Mouse (Mus musculus): ENCODE results near the gene Ces1g.

The Ces1g gene

DNA sequence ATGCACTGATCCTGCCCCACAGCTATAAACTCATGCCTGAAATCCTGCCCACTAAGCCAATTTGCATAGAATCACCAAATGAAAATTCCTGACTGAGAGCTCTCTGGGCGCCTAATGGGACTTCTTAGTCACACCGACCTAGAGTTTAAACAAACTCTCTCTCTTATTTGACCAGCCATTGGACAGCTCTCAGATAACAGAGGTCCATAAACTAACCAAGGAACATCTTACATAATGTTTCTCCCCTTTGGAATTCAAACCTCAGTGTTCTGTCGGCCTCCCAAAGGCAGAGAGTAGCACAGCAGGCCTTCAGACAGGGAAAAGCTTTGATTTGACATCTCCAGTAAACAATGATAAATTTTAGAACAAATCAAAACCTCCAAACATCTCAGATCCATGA lies at the start of gene Ces1g:
Gene Ces1g, minus strand, starts transcription at position 102 of the 400 bp plus-strand sequence.
- DNase-seq (ENCODE audit: low read depth): no peak

DNA sequence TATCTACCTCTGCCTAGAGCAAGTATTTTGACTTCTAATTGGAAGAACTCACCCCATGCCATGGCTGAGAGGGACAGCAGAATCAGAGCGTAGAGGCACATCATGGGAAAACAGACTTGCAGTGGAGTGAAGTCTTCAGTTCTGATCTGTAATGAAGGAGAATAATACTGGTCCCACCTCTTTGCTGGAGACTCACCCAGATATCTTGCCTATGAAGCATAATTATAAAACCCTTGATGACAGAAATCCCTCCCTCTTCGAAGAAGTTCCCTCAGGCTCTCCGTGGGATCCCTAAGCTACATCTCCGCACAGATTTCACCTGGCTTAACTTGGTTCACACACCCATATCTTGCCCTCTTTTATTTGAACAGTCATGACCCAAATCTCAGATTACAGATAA lies 42.5 kb upstream of the Ces1g start, which contains the start of gene Ces1h:
Gene Ces1h, minus strand, starts transcription at position 101 of the 400 bp plus-strand sequence.
- DNase-seq (ENCODE audit: low read depth): no peak

DNA sequence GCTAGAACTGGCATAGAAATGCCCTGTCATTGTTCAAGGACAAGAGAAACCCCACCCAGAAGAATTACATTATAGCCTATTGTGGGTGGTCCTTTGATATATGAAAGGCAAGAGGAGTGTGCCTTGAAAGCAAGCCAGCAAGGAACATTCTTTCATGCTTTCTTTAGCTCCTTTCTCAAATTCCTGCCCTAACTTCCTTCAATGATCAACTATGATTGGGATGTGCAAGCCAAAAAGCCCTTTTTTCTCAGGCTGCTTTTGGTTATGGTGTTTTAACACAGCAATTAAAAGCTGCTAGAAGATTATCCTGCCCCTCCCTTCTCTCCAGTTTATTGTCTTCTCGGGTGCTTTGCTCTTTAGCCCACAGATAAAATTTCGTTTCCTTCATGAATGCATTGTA lies 32.4 kb upstream of the Ces1g start:
- DNase-seq (ENCODE audit: low read depth): no peak

- DNase-seq (ENCODE audit: low read depth): no peak
Measured at GRCm38 (mm10) chr8:93360113-93360512, 23.0 kb upstream of the Ces1g start.

- no peak for DNase-seq (ENCODE audit: low read depth)
Measured at GRCm38 (mm10) chr8:93339531-93339930, 2.4 kb upstream of the Ces1g start.

DNA sequence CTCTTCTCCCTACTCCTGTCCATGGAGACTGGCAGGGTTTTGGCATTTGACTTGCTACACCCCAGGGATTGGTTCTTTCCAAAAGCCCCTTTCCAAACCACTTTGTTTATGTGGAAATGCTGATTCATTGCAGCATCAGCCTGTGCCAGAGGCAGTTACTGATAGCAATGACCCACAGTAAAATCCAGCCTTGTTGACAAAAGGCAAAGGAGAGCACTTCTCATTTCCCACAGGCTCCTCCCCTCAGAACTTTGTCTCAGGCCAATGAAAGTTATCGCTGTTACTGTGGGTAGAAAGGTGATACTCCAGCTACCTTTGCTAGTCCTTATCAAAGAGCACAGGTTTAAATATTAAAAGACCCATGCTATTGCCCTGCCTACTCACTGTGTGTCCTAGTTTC lies 4.4 kb downstream of the Ces1g start:
- DNase-seq (ENCODE audit: low read depth): no peak

DNA sequence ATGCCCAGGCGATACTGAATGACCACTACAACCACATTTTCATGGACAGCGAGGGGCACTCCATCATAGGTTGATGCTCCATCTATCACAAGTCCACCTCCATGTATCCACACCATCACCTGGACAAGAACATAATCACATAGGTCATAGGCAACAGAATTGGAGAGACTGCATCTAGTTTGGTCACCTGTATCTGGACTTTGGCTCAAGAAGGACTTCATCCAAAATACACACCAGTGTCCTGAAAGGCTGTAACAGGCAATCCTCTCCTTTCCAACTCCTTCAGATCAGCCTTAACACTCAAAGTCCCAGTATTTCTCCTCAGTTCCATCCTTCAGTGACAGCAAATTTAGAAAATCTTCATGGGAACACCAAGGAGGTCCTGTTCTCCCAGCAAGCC lies 6.0 kb downstream of the Ces1g start:
- no peak for DNase-seq (ENCODE audit: low read depth)

- DNase-seq (ENCODE audit: low read depth): no peak
Measured at GRCm38 (mm10) chr8:93325123-93325522, 12.0 kb downstream of the Ces1g start.

DNA sequence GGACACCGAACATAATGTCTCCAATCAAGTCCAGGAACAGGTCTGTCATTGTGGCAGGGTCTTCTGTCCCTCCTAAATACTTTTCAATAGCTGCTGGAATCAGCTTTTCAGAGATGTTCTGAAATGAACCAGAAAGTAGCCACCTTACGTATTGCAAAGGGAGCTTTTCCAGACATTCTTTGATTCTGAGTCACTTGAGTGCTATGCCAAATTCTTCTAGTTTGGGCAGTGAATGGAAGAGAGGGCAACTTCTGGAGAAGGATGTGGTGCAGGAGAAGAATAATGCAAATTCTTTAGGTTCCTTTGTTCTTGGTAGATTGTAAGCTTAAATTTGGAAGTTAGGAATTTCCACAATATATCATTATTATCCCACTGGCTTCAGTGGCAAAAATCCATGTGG lies 20.1 kb downstream of the Ces1g start:
- DNase-seq (ENCODE audit: low read depth): no peak

GRCm38 (mm10) chr8:93315557-93315956 lies 21.6 kb downstream of the Ces1g start:
- no peak for DNase-seq (ENCODE audit: low read depth)

DNA sequence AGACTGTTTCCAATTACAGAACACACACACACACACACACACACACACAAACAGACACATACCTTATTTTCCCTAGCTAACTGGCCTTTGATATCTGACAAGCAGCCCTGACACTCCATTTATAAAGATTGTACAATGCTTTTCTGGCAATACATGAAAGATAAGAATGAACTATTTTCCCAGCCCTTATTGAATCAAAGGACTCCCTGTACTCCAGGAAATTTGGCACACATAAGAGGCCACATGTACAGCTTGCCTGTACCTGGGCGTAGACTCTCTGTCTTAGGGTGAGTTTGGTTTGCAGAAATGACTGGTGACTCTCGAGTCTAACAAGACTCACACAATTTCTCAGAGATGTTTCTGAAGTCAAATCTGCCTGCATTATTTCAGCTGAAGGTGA lies 53.2 kb downstream of the Ces1g start:
- DNase-seq (ENCODE audit: low read depth): no peak

DNA sequence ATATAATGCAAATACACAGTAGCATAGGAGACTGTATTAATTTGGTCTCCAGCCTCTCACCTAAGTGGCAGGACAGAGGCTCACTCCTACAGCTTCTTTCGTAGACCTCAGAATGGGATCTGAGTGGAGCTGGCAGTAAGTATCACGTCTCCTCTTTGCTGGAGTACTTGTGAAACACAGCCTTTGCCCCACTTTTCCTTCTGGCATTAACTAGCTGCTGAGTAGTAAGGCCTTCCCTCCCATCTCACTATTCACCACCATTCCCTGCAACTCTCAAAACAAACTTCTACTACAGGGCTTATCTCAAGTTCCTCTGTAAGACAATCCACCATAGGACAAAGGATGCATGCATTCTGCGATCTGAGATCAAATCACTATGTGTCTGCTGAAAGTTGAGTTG lies 54.8 kb downstream of the Ces1g start:
- DNase-seq (ENCODE audit: low read depth): no peak

GRCm38 (mm10) chr8:93279556-93279955 lies 57.6 kb downstream of the Ces1g start, which contains the start of gene Ces1f:
TSS of gene Ces1f (minus strand) at chr8:93279747.
- DNase-seq (ENCODE audit: low read depth): no peak

DNA sequence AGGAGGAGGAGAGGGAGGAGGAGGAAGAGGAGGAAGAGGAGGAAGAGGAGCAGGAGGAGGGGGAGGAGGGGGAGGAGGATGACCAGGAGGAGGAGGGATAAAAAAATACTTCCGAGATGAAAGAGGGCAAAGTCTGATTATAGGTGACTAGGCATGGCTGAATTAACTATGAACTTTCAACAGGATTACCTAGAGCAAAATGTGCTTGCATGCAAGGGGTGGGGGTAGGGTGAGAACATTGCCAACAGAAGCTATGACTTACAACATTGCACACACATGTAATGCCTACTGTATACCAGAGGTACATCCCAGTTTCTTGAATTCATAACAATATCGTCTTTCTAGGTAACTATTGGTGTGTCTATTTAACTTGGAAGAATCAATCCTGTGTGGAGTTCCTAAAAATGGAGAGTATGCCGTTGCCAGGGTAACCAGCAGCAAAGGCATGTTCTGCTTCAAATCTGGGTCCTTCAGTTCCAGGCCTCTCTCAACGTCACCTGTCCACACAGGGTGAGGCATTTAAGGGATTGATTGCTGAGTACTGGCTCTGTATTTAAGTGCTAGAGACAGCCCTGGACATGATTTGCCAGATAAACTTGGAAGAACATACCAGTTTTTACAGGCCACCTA lies 58.8 kb downstream of the Ces1g start:
- no peak for DNase-seq (ENCODE audit: low read depth)

DNA sequence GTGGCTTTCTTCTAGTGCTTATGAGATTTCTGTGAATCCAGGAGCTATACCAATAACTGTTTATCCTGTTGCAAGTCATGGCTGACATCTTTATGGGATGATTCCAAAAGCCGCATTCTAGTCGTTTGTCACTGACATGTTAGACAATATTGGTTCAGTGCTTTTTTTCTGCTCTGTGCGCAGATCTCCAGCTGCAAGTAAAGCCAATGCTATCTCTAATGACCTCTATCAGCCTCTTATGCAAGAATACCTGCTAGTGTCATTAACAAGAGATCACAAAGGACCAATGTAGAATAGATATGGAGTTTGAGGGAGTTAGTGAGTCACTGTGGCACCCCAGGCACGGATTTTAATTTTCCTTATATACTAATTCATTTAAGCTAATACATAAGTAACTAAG lies 62.5 kb downstream of the Ces1g start:
- no peak for DNase-seq (ENCODE audit: low read depth)

GRCm38 (mm10) chr8:93273321-93273720 lies 63.8 kb downstream of the Ces1g start:
- DNase-seq (ENCODE audit: low read depth): no peak

- DNase-seq (ENCODE audit: low read depth): no peak
Measured at GRCm38 (mm10) chr8:93272686-93273085, 64.4 kb downstream of the Ces1g start.

DNA sequence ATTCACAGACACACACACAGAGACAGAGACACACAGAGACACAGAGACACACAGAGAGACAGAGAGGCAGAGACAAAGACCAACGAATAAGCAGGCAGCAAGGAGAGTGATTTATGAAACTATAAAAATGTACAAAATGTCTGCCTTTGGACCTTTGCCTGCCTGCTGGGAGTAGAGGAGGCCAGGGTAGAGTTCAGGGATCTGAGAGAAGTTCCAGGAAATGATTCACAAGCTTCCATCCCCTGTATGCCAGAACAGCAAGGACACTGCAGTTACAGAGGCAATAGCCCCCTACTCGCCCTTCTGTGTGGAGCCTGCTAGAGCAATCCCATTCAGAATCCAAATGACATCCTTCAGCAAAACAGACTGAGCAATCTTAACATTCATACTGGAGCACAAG lies 75.7 kb downstream of the Ces1g start:
- DNase-seq (ENCODE audit: low read depth): no peak

DNA sequence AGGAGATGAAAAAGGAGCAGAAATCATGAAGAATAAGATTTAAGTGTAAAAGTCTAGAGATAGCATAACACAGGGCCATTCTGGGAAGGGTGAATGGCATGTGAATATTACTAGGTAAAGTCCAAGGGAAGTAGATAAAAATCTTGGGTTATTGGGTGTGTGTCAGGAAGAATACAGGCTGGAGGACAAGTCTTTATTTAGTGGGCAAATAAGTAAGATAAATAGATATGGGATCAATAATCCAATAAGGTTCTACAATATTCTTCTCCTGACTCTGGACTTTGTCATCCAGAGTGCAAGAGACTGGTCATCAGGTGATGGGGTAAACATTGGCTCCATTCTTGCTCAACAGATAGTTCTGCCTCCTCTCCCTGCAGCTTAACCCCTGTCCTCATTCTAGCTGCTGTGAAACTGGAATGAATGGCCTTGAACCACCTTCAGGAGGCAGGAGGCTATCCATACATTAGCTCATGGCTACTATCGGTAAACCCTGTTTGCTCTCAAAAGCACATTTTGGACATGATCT lies 84.6 kb downstream of the Ces1g start:
- no peak for DNase-seq (ENCODE audit: low read depth)

Data from naive thymus-derived CD4-positive, alpha-beta T cell, adult 2 months (primary cell).